Mouse (Mus musculus): Measurements from ENCODE around the gene Mcpt1.
"Not testable (repeated sequence)": the region's sequence is repeated elsewhere in the genome, so short reads cannot be mapped to it uniquely, and the experiment has no call there.

The Mcpt1 gene

DNA sequence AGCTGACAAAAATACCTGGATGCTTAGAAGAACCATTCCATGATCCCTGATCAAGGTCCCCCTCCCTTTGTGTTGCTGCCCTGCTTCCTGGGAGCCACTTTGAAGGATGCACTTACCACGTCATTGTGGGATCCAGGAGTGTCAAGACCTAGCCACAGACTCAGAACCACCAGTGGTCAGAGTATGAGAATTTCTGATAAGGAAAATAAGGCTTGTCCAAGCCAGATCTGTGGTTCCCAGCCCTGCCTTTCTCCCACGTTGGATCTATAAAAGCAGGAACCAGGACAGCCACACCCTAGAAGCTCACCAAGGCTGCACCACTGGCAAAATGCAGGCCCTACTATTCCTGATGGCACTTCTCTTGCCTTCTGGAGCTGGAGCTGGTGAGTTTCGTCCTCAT lies at the start of gene Mcpt1:
TSS of gene Mcpt1 (plus strand) at position 301 of the 400 bp plus-strand sequence.
- DNase-seq, result not testable (repeated sequence)

DNA sequence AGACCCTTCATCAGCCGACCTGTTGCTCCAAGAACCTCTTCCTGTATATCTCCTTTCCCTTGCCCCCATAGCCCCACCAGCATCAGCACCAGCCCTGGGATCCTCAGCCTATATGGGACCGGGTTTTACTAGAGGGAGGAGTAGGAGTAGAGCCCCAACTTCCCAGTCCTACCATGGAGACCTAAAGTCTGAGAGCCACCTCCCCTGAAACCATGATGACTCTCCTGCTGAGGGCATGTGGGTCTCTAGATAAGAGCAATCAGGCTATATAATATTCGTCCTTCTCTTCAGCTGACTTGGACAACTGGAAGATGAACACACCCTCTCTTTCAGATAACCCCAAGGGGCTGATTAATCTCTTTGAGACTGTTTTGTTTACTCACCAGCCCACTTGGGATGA lies 30.3 kb upstream of the Mcpt1 start:
- not testable (repeated sequence) for DNase-seq

DNA sequence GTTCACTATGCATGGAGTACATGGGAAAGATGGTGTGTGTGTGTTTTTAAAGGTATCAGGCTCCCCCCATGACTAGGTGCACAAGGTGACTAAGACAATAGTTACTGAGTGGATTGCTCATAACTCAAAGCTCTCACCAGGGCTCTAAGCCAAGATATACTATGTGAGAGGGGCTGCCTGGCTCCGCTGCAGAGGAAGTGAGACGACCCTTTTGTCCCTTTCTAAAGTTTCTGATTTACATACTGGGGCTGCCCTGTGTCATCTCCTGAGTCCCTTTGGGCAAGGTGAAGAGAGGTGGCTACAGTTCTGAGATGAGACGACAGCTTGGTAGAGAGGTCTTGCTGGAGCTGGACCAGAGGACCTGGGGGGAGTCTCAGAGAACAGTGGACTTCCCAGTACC lies 4.6 kb upstream of the Mcpt1 start:
- no peak for DNase-seq

DNA sequence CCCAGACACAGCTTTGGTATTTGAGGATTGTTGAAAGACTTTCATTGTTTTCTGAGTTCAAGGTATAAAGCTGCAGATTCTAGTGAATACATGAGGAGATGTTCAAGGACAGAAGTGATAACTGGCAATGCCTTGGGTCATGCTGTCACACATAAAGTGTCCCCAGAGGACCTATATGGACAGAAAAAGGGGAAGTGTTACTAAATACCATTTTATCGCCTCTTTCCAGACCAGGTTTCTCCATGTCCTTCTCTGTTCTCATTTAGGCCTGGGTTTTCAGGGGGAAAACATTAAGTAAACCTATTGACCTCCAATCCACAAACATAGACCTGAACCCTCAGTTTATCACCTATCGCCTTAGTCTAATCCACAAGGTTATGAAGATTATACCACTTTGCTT lies 3.8 kb upstream of the Mcpt1 start:
- DNase-seq, result no peak

DNA sequence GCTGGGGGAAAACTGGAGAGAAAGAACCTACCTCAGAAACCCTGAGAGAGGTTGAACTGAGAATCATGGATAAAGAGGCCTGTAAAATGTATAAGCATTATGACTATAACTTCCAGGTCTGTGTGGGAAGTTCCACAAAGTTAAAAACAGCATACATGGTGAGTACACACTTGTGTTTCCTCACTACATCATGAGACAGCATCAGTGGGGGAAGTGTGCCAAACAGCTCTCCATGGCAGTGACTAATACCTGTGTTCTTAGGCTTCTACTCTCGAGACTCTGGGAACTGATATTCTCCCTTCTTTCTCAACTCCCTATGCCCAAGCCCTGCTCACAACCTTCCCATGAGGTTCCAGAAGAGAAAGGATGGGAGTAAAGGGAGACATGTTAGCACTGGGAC lies 1.7 kb downstream of the Mcpt1 start:
- no peak for DNase-seq

DNA sequence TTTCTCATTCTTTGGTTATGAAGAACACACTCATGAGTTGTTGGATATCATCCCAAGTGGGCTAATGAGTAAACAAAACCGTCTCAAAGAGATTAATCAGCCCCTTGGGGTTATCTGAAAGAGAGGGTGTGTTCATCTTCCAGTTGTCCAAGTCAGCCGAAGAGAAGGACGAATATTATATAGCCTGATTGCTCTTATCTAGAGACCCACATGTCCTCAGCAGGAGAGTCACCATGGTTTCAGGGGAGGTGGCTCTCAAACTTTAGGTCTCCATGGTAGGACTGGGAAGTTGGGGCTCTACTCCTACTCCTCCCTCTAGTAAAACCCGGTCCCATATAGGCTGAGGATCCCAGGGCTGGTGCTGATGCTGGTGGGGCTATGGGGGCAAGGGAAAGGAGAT lies 3.5 kb downstream of the Mcpt1 start:
- DNase-seq, result not testable (repeated sequence)

DNA sequence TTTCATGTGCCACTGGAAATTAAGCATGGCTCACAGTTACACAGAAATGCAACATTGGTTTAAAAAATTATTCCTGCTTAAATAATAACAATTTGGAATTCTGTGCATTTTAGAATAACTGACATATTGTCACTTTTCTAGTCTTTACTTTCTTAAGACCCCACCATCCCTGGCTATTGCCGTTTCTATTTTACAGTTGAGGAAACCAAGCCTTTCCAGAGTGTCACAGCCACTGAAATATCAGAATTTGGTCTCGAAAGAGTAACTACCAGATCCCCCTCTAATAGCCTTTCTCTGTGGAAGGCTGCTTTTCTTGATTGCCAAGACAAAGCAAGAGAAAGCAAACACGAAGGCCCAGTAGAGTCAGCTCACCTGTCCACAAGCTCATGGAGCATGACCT lies 12.6 kb downstream of the Mcpt1 start, which contains the start of gene Mcpt9:
TSS of gene Mcpt9 (minus strand) at position 101 of the 400 bp plus-strand sequence.
- DNase-seq, result not testable (repeated sequence)

DNA sequence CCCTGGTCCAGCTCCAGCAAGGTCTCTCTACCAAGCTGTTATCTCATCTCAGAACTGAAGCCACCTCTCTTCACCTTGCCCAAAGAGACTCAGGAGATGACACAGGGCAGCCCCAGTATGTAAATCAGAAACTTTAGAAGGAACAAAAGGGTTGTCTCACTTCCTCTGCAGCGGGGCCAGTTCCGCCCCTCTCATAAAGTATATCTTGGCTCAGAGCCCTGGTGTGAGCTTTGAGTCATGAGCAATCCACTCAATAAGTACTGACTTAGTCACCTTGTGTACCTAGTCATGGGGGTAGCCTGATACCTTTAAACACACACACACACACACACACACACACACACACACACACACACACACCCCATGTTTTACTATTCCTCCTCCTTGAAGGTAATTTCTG lies 16.7 kb downstream of the Mcpt1 start:
- DNase-seq, result no peak

DNA sequence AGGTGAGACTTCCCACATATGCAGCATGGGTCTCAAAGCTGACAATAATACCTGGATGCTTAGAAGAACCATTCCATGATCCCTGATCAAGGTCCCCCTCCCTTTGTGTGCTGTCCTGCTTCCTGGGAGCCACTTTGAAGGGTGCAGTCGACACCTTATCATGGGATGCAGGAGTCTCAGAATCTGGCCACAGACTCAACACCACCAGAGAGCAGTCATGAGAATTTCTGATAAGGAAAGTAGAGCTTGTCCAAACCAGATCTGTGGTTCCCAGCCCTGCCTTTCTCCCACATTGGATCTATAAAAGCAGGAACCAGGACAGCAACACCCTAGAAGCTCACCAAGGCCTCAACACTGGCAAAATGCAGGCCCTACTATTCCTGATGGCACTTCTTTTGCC lies 24.0 kb downstream of the Mcpt1 start, which contains the start of gene Mcpt2:
TSS of gene Mcpt2 (plus strand) at position 250 of the 400 bp plus-strand sequence.
- not testable (repeated sequence) for DNase-seq

DNA sequence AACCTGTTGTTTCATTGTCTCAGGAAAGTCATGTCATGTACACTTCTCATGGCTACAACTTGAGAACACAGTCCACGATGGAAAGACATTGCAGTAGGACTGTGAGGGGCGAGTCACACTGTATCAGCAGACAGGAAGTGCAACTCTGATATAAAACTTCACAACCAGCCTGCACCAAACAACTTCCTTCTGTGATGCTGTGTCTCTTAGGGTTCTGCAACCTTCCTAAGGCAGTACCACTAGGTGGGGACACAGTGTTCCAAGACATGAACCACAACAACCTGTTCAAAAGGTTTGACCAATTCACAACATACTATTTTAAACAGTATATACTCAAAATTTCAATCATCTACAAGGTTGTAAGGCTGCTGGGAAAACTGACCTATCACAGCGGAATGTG lies 37.6 kb downstream of the Mcpt1 start:
- no peak for DNase-seq

DNA sequence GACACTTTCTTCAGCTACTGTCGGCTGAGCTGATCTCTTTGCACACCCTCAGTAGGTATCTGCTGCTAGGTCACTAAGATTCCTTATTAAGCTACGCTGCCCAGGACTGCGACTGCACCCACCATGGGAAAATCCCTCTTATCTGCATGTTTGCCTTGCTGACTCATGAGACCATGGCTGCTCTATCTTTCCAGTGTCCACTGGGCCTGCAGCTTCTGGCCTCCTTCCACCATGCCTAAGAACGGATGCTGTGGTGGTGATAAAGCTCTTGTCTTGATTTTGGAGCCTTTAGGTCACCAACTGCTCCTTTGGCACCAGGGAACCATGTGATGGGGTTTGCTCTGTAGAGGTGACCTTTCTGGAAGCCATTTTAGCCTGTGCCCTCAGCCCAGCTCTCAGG lies 40.0 kb downstream of the Mcpt1 start:
- no peak for DNase-seq

DNA sequence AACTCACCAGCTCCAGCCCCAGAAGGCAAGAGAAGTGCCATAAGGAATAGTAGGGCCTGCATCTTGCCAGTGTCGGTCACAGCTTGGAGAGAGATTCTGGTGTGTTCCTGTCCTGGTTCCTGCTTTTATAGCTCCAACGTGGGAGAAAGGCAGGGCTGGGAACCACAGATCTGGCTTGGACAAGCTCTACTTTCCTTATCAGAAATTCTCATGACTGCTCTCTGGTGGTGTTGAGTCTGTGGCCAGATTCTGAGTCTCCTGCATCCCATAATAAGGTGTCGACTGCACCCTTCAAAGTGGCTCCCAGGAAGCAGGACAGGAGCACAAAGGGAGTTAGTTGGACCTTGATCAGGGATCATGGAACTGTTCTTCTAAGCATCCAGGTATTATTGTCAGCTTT lies 44.4 kb downstream of the Mcpt1 start, which contains the start of gene Mcpt4:
TSS of gene Mcpt4 (minus strand) at position 101 of the 400 bp plus-strand sequence.
- not testable (repeated sequence) for DNase-seq

All from kidney, adult 11 months (tissue).